Mouse (Mus musculus): ENCODE data around the gene Tmem232.
"Not testable (repeated sequence)": the region's sequence is repeated elsewhere in the genome, so short reads cannot be mapped to it uniquely, and the experiment has no call there.

Tmem232 gene

DNA sequence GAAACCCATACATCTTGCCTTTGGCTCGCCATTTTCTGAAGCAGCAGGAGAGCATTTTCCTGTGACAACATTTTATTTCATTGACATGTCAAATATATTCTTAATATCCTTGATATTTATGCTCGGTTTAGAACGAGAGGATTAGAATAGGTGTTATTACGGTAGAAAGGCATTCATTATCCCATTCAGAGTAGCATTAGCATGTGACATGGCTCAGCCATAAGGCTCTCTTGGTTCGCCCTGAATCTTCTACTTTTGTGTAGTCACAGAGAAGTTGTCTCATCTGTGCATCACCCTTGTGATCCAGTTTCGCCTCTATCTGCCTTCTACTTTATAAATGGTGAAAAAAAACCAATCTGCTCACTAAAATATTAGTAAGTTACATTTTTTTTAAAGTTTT is 220.0 kb downstream of the Tmem232 start:
- in situ Hi-C loops (cut with MboI; ENCODE audit: unreplicated experiment in 2 of 2): loop anchor here (10.0 kb wide), 5 partner anchors 726 to 1906 kb away; no protein-coding TSS in a partner anchor

DNA sequence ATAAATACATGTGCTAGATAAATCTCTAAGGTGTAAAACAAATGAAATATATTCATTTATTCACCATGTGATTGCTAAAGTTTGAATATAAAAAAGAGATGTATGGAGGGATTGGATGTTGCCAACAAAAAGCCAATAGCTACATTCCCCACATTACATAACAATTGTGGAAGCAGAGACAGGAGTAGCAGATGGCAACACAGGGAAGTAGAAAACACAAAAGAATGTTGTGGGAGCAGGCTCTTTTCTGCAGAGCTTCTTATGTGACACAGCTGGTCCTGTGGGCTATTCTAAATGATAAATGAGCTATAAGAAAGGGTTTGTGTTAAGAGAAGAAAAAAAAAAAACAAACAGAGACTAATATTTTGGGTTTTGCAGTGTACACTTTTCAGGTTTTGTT is 240.6 kb downstream of the Tmem232 start:
- in situ Hi-C loops (cut with MboI; ENCODE audit: unreplicated experiment in 2 of 2): no loop called here

GRCm38 (mm10) chr17:65297831-65298230 is 242.8 kb downstream of the Tmem232 start:
- in situ Hi-C loops (cut with MboI; ENCODE audit: unreplicated experiment in 2 of 2): no loop called here

DNA sequence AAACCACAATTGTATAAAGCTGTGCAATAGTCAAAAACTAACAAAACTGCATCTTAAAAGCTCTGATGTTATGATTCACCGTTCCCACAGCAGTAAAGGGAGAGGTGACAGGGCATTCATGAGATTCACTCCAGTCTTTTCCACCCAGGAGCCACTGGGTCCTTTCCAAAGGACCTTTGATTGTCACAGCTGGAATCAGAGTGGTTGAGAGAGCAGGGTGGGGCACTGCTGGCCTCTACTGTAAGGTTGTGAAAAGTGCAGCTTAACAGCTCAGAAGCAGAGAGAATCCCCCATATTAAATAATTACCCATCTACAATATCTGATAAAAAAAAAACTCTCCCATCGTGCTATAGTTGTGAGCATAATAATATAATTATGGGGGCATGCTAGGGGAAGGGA is 288.4 kb downstream of the Tmem232 start:
- in situ Hi-C loops (cut with MboI; ENCODE audit: unreplicated experiment in 2 of 2): no loop called here

GRCm38 (mm10) chr17:65250261-65250660 is 290.3 kb downstream of the Tmem232 start:
- in situ Hi-C loops (cut with MboI; ENCODE audit: unreplicated experiment in 2 of 2): no loop called here

DNA sequence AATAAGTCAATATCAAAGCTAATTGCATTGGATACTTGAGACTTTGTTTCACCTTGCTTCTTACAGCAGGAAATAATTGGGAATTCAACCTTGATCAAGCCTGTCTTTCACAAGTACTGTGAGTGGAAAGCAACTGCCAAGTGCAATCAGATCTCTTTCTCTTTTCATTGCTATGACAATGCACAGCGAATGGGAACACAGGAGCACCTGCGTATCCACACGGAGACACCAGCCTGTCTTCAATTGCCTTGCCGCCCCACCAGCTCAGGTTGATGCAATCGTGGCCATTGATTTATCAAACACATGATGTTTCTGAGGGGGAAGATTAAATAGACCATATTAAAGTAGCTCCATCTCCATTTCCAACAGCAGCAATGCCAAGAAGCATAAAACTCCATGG is 296.9 kb downstream of the Tmem232 start:
- in situ Hi-C loops (cut with MboI; ENCODE audit: unreplicated experiment in 2 of 2): no loop called here

- in situ Hi-C loops (cut with MboI; ENCODE audit: unreplicated experiment in 2 of 2): no loop called here
Observed at GRCm38 (mm10) chr17:65225347-65225916, 315.1 kb downstream of the Tmem232 start.

DNA sequence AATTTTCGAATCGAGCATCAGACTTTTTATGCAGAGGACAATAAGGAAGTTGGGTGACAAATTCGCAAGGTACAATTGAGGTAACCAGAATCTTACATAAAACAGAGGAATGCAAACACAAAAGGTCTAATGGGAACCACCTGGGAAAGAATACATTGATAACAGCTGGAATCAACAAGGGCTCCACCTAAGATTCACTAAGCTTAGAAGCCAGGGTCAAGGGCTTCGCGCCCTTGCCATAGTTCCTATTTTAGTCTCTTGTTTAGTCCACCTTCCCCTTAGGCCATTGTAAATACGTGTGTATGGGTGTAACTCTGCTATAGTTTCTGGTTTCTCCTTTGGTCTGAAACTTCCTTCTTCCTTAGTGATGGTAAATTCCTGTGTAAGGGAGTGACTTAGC is 318.9 kb downstream of the Tmem232 start:
- in situ Hi-C loops (cut with MboI; ENCODE audit: unreplicated experiment in 2 of 2): not testable (repeated sequence)

Data from v-Abl transformed pro-B cells (cell line).